Mouse (Mus musculus): ENCODE data around the gene Wfdc1.
A peak's percentile ranks its signal among the peaks of the same experiment; 100 is the strongest.

Wfdc1 gene

GRCm38 (mm10) chr8:119641058-119641457 is 25.1 kb upstream of the Wfdc1 start:
- DNase-seq = no peak

- DNase-seq = no peak
Observed at GRCm38 (mm10) chr8:119642960-119643359, 23.2 kb upstream of the Wfdc1 start.

- DNase-seq = no peak
Observed at GRCm38 (mm10) chr8:119644429-119644960, 21.7 kb upstream of the Wfdc1 start.

DNA sequence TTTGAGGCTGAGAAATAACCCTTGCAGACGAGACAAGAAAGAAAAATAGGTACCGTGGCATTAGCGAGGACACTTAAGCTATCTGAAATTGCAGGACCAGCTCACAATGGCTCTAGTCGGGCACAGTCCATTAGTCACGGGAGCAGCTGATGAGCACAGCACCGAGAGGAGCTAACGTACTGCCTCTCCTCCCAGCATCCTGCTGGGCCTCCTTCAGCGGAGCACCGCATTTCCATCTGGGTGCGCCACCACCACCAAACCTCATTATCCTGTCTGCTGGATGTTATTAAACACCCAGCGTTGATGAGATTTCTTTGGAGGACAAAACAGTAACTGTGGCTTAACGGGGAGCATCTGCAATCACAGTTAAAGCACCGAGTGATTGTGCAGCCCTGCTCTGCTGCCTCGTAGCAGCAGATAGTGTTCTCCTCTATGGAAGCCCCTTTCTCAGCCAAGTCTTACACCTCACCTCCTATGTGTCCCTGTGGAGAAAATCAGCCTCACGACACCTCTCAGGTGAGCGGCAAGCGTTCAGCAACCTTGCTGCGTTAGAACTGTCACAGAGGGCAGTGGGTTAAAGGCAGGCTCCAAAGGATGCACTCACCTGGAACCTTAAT is 21.1 kb upstream of the Wfdc1 start:
- DNase-seq = no peak

DNA sequence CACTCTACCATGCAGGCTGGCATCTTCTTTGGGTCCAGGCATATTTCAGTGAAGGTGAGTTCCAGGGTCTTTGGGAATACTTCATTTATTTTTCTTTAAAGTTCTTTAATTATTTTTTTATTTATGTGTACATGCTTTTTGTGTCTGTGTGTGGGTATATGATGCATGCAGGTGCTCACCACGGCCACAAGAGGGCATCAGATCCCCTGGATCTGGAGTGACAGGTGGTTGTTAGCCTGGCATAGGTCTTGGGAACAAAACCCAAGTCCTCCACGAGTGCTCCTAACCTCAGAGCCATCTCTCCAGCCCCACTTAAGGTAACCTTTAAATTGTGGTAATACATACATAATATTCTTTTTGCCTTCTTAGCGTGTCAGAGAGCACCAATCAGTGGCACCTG is 20.0 kb upstream of the Wfdc1 start:
- no peak for DNase-seq

DNA sequence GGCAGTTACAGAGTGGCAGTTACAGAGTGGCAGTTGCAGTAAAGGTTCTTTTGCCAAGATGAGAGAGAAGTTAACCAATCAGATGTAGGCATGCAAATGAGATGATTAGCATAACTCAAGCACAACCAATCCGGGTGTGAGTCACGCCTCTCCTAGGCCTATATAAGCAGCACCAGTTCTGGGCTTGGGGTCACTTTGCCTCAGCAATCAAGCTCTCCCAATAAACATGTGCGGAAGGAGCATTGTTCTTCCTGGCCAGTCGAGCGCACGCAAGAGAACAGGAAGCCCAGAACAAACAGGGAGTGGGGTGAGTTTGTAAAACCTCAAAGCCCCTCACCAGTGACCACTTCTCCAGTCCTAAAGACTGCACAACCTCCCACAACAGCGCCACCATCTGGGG is 19.3 kb upstream of the Wfdc1 start:
- DNase-seq = no peak

- no peak for DNase-seq
Observed at GRCm38 (mm10) chr8:119651324-119651723, 14.8 kb upstream of the Wfdc1 start.

DNA sequence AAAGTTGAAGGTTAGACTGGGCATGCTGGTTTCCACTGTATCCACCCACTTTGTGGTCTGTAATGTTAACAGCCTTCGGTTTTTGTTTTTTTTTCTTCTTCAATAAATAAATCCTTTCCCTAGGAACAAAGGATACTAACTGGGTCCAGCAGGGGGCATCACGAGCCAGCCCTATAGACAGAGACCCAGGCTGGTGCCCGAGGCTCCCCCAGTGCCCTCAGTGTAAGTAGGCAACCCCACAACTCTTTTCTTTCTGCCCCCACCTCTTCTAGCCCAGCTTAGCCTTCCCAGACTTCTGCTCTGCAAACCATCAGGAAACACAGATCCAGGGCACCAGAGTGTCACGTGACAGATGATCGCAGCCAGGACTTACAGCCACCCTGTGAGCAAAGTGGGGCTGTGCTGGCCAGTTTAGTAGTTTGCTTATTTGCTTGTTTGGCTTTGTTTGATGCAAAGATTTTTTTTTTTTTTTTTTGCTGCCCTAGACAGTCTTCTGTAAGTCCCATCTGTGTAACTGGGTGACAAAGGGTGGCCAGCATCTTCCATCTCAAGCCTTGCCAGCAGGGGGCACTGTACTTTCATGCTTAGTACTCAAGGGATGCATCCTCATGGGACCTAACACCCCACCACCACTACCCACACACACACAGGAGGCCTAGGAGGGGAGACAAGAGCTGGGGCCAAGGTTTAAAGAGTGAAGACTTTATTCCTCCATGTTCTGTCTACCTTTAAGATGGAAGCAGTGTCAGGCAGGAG is 9.3 kb upstream of the Wfdc1 start:
- DNase-seq = no peak

GRCm38 (mm10) chr8:119661081-119661480 is 5.1 kb upstream of the Wfdc1 start:
- peak; percentile 77 for DNase-seq

GRCm38 (mm10) chr8:119661892-119662291 is 4.3 kb upstream of the Wfdc1 start:
- no peak for DNase-seq

- no peak for DNase-seq
Observed at GRCm38 (mm10) chr8:119663440-119663839, 2.7 kb upstream of the Wfdc1 start.

- peak; percentile 43 for DNase-seq
Observed at GRCm38 (mm10) chr8:119665270-119665669, 895 bp upstream of the Wfdc1 start.

DNA sequence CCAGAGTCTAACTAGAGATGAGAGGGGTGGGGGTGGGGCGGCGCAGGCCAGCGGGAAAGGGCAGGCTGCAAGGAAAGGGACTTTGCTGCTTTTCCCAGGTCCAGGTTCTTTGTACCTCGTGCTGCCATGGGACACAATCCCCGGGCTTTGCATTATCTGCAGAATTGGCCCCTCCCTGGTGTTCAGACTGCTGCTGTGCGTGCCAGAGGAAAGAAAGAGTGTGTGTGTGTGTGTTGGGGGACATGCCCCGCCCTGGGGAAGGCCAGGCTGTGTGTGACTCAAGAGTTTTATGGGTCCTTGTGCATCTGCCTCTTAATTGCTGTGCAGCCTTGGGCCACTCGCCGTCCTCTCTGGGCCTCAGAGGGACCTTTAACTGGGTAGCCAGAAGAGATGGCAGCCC is 2.3 kb downstream of the Wfdc1 start:
- DNase-seq = no peak

GRCm38 (mm10) chr8:119669284-119669683 is 3.1 kb downstream of the Wfdc1 start:
- no peak for DNase-seq

DNA sequence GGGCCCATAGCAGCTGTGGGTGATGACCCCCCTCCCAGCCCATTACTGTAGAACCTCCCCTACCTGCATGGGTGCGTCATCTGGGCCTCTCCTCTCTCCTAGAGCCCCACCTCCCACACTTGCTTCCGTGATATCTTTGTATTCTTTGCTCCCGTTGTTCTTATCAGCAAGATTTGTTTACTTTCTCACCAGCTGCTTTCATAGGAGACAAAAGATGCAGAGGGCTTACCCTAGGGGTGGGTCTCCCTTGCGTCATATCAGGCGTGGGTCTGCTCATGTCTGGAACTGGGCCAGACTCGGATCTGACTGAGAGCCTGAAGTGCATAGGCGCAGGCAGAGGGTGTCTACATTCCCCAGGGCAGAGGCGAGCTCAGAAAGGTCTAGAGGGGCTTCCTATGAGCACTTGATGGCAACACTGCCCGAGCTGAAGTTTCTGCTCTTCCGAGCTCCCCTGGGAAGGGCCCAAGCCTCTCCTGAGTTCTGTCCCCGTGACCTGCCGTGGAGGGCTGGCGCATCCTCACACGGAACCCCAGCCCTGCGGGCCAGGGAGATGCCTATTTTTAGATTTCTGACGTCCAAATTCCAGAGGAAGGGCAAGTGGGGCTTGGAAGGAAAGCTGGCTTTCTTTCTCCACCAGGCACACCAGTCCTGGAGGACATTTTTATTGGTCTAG is 4.4 kb downstream of the Wfdc1 start:
- DNase-seq = peak; percentile 43

GRCm38 (mm10) chr8:119673976-119674555 is 7.9 kb downstream of the Wfdc1 start:
- DNase-seq = no peak

DNA sequence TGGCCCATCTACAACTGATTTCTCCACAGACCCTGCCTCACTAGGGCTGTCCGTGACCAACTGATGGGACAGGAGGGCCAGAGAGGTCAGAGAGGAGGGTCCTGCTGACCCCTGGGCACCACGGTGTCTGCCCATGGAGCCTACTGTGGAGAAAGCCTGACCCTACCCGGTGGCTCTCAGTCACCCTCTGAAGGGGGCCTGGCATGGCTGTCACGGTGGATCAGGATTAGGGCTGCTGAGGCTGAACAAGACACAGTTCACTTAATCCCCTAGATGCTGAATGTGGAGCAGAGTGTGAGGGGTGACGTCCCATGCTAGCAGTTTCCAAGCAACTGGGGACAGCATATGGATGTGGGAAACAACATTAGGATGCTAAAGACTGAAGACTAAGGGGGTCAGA is 9.3 kb downstream of the Wfdc1 start:
- DNase-seq = no peak

- DNase-seq = peak; percentile 91
Observed at GRCm38 (mm10) chr8:119676389-119676788, 10.2 kb downstream of the Wfdc1 start.

DNA sequence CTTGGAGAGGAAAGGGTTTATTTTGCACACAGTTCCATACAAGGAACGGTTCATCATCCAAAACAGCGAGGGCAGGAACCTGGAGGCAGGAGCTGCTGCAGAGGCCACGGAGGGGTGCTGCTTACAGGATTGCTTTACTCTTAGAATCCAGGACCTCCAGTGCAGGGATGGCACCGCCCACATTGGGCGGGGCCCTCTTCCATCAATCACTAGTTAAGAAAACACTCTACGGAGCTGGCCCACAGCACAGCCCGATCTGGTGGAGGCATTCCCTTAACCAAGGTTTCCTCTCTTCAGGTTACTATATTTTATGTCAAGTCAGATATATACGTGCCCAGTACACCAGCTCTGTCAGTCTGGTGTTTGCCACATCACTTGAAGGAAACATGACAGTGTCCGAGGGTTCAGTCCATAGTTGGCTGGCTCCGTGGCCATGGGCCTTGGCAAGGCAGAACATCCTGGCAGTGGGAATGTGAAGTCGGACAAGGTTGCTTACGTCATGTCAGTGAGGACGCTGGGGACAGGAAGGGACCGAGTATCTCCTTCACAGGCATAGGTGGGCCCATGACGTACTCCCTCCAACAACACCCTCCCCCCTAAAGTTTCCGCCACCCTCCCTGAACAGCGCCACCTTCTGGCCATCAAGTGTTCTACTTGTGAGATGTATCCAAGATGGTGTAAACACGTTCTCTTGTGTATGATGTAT is 12.1 kb downstream of the Wfdc1 start:
- DNase-seq = peak; percentile 31

- no peak for DNase-seq
Observed at GRCm38 (mm10) chr8:119679184-119679583, 13.0 kb downstream of the Wfdc1 start.

- DNase-seq = no peak
Observed at GRCm38 (mm10) chr8:119690602-119691001, 24.4 kb downstream of the Wfdc1 start.

- no peak for DNase-seq
Observed at GRCm38 (mm10) chr8:119691989-119692388, 25.8 kb downstream of the Wfdc1 start.

DNA sequence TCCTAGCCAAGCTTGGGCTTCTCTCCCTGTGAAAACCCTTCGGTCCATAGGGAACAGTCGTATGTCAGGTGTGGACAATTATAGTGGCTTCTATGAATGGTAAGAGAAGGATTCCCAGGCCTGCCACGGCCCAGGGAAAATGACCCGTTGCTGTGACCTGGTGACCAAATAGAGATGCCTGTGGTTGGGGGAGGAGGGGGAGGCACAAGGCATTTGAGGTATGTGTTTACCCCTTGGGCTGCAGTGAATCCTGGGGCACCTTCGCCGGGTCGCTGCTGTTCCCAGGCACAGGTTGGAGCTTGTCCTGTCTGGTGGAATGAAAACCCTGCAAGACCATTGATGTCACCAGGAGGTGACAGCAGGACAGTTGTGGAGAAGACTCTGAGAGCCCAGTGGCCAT is 28.5 kb downstream of the Wfdc1 start:
- DNase-seq = no peak

Data from kidney, adult 11 months (tissue).